Mouse (Mus musculus) limb, embryonic 12.5 days (tissue): ENCODE measurements around the gene Gli1. TPM values are rescaled to one million over a fixed set of nuclear protein-coding genes. Genes with fewer than 3 reads are reported as not detected.
"Not testable (repeated sequence)": the region's sequence is repeated elsewhere in the genome, so short reads cannot be mapped to it uniquely, and the experiment has no call there.

ENCODE experiments used
- ATAC-seq: fragments of 200-750 bp; cut with Nextera tagmentation; 2 replicates; pipeline ENCODE4 v1.8.0; 2017; ENCODE audit warnings: low read depth, moderate TSS enrichment; ENCODE audit not compliant: insufficient number of reproducible peaks, insufficient read depth, low FRiP score, low TSS enrichment
- H3K27ac ChIP-seq: fragments of 300-500 bp; sonication (generic); 2 replicates; pipeline ENCODE4 v1.5.1; 2016; ENCODE audit warnings: mild to moderate bottlenecking, moderate library complexity
- H3K27me3 ChIP-seq: fragments of 300-500 bp; sonication (generic); 2 replicates; pipeline ENCODE4 v1.6.1; 2016; ENCODE audit warnings: mild to moderate bottlenecking, moderate library complexity
- H3K36me3 ChIP-seq: fragments of 300-500 bp; sonication (generic); 2 replicates; pipeline ENCODE4 v1.6.1; 2016; ENCODE audit warnings: mild to moderate bottlenecking, moderate library complexity
- H3K4me1 ChIP-seq: fragments of 300-500 bp; sonication (generic); replicated peaks from 2 replicates; pipeline ENCODE4 v1.6.1; 2016
- H3K4me2 ChIP-seq: fragments of 300-500 bp; sonication (generic); 2 replicates; pipeline ENCODE4 v1.6.1; 2016; ENCODE audit warnings: mild to moderate bottlenecking, moderate library complexity
- H3K4me3 ChIP-seq: fragments of 300-500 bp; sonication (generic); replicated peaks from 2 replicates; pipeline ENCODE4 v1.5.1; 2016; ENCODE audit warnings: mild to moderate bottlenecking
- H3K9ac ChIP-seq: fragments of 300-500 bp; sonication (generic); replicated peaks from 2 replicates; pipeline ENCODE4 v1.6.1; 2016; ENCODE audit warnings: mild to moderate bottlenecking, moderate library complexity
- H3K9me3 ChIP-seq: fragments of 300-500 bp; sonication (generic); 2 replicates; pipeline ENCODE4 v1.6.1; 2016; ENCODE audit warnings: mild to moderate bottlenecking, moderate library complexity
- WGBS: fragments of 180-500 bp; shearing (Covaris S2); methylation state at CpG from one replicate; pipeline ENCODE4 v1.1.7; 2016; 5-methylcytosine and 5-hydroxymethylcytosine counted together
- polyA plus RNA-seq: library from polyadenylated mRNA; unstranded; fragments of >200 nt; fragmentation: Nextera tagmentation; extraction: Ambion mirVana; gene quantifications from 2 replicates; pipeline ENCODE4 v1.2.1, GENCODE M21; 2016

Gene Gli1
- polyA plus RNA-seq, 1 experiment from 2014 or later = 11.0 TPM

DNA sequence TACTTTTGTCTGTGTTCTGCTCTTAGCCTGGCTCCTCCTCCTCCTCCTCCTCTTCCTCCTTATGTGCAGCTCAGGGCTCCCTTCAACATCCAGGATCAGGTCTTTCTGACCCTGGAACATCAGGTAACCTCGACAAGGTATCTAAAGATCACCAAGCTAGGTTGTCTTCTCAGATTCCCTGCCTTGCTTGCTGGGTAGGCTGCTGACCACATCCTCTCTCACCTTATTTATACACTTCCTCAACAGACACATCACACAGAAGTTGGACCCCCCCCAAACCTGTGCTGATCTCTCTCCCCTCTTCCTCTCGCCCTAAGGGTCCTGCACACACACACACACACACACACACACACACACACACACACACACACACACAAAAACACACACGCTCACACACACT is 20.2 kb downstream of the Gli1 start, which contains the start of gene Arhgap9:
Arhgap9 (plus strand) TSS at position 344 of the 400 bp plus-strand sequence.
- Histone ChIP-seq H3K4me1 (peaks cover 18% of the 10 kb centered on the region), H3K36me3 (no peaks in the 10 kb centered on the region), H3K4me3 (no peak within 1 kb of the TSS), H3K9ac (no peak within 1 kb of the TSS), H3K9me3 (no peaks in the 10 kb centered on the region), H3K27me3 (peaks cover 57% of the 10 kb centered on the region), H3K4me2 (no peak within 1 kb of the TSS), H3K27ac (no peak within 1 kb of the TSS)
- 63% methylated on average over 3 of the region's 3 CpGs for WGBS
- no peak for ATAC-seq

DNA sequence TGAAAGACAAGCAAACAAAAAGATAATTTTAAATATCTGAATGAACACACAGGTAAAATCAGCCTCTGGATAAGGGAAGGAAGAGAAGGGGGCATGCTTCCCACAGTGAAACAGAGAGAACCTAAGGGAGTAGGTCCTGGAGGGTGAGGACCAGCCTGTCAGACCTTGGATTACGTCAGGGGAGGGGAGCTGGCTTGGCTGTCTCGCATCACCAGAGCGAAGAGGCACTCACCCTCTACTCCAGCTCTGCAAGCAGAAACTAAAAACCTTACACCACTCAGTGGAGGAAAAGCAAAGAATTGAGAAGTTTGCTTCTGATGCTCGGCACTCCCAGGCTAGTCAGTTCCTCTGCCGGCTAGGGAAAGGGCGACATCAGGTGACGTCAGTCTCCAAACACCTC is 21.8 kb downstream of the Gli1 start:
- H3K4me2 ChIP-seq = no peak overlapping the region
- peaks cover 40% of the 10 kb centered on the region for H3K27me3 ChIP-seq
- no peak overlapping the region for H3K4me3 ChIP-seq
- no peak overlapping the region for H3K9ac ChIP-seq
- no peak for ATAC-seq
- H3K9me3 ChIP-seq = no peaks in the 10 kb centered on the region
- 73% methylated on average over 7 of the region's 7 CpGs for WGBS
- H3K27ac ChIP-seq = no peak overlapping the region
- peaks cover 3% of the 10 kb centered on the region; the same call in 1 of the 2 replicates for H3K4me1 ChIP-seq
- H3K36me3 ChIP-seq = no peaks in the 10 kb centered on the region

DNA sequence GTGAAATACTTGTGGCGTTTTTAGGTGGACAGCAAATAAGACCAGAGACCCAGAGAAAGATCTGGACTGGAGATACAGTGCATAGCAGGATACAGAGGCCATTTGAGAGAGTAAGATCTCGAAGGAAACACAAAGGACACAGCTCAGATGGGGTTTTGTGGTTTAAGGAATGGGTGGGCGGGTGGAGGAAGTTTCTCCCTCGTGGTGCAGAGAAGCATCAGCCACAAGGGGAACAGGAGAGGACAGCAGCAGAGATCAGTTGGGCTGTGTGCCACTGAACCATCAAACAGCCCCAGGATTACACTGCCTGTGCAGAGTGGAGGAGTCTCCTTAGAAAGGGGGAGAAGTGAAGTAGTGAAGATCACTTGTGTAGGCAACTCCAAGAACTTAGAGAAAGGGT is 23.8 kb downstream of the Gli1 start:
- Histone ChIP-seq H3K4me2 (no peak overlapping the region), H3K4me1 (no peaks in the 10 kb centered on the region), H3K9me3 (no peaks in the 10 kb centered on the region), H3K27ac (no peak overlapping the region), H3K36me3 (no peaks in the 10 kb centered on the region), H3K4me3 (no peak overlapping the region), H3K9ac (no peak overlapping the region), H3K27me3 (peaks cover 23% of the 10 kb centered on the region)
- no peak for ATAC-seq
- WGBS = 44% methylated on average over 4 of the region's 4 CpGs

DNA sequence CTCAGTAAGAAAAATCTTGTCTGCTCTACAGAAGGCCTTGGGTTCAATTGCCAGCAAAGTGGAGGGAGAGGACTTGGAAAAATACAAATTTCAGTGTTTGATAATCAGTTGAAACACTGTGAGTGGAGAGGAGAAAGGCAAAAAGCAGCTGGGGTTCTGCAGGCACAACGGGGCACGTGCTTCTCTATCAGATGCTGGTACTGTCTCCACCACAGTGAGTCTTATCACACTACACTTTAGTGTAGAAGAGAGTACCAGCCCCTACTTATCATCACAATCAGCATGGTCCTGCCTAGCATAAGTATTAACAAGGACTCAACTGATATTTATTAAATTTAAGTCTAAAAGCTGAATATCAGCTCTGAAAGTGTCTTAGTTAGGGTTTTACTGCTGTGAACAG is 24.5 kb downstream of the Gli1 start:
- Histone ChIP-seq H3K9me3 (no peaks in the 10 kb centered on the region), H3K4me1 (no peaks in the 10 kb centered on the region), H3K27me3 (peaks cover 17% of the 10 kb centered on the region), H3K9ac (no peak overlapping the region), H3K36me3 (no peaks in the 10 kb centered on the region), H3K27ac (no peak overlapping the region), H3K4me3 (no peak overlapping the region), H3K4me2 (no peak overlapping the region)
- no peak for ATAC-seq
- WGBS = 82% methylated on average over 2 of the region's 2 CpGs

DNA sequence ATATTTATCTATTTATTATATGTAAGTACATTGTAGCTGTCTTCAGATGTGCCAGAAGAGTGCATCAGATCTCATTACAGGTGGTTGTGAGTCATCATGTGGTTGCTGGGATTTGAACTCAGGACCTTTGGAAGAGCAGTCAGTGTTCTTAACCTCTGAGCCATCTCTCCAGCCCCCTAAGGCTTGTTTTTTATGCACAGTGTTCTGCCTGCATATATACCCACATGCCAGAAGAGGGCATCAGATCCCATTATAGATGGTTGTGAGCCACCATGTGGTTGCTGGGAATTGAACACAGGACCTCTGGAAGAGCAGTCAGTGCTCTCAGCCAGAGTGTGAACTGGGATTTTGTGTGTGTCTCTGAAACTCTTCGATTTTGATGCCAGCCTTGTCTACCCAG is 26.8 kb downstream of the Gli1 start:
- ATAC-seq, H3K4me2 ChIP-seq: not testable (repeated sequence)
- 74% methylated on average over 1 of the region's 1 CpGs for WGBS

DNA sequence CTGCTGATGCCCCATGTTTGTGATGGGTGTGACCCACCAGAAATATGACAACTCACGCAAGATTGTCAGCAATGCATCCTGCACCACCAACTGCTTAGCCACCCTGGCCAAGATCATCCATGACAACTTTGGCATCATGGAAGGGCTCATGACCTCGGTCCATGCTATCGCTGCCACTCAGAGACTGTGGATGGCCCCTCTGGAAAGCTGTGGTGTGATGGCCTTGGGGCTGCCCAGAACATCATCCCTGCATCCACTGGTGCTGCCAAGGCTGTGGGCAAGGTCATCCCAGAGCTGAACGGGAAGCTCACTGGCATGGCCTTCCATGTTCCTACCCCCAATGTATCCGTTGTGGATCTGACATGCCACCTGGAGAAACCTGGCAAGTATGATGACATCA is 28.3 kb downstream of the Gli1 start:
- not testable (repeated sequence) for H3K4me2 ChIP-seq, H3K9ac ChIP-seq, H3K4me3 ChIP-seq, H3K4me1 ChIP-seq, H3K9me3 ChIP-seq, ATAC-seq, H3K27me3 ChIP-seq, H3K27ac ChIP-seq
- WGBS = 90% methylated on average over 5 of the region's 5 CpGs
- H3K36me3 ChIP-seq = peaks cover 15% of the 10 kb centered on the region

More for the DNA sequence above, 26.8 kb downstream of the Gli1 start:
- H3K4me3 ChIP-seq, H3K27me3 ChIP-seq, H3K27ac ChIP-seq, H3K36me3 ChIP-seq, H3K9ac ChIP-seq, H3K4me1 ChIP-seq, H3K9me3 ChIP-seq: not testable (repeated sequence)

DNA sequence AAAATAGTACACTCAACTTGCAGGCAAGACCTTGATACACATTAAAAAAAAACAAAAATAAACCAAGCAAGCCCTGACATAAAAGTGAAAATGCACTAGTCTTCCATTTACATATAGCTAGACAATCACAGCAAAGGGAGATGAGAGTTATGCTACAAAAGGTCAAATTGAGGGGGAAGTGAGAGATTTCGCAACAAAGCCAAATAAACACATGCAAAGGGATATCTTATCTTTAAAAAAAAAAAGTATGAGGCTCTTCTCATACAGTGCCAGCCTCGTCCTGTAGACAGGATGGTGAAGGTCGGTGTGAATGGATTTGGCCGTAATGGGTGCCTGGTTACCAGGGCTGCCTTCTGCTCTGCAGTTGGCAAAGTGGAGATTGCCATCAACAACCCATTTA is 28.9 kb downstream of the Gli1 start:
- H3K4me3 ChIP-seq = no peak overlapping the region
- H3K9ac ChIP-seq = no peak overlapping the region
- no peak overlapping the region for H3K4me2 ChIP-seq
- no peaks in the 10 kb centered on the region for H3K9me3 ChIP-seq
- no peak for ATAC-seq
- peaks cover 10% of the 10 kb centered on the region for H3K4me1 ChIP-seq
- no peaks in the 10 kb centered on the region for H3K27me3 ChIP-seq
- WGBS = 81% methylated on average over 4 of the region's 4 CpGs
- H3K27ac ChIP-seq = no peak overlapping the region
- H3K36me3 ChIP-seq = peaks cover 21% of the 10 kb centered on the region

DNA sequence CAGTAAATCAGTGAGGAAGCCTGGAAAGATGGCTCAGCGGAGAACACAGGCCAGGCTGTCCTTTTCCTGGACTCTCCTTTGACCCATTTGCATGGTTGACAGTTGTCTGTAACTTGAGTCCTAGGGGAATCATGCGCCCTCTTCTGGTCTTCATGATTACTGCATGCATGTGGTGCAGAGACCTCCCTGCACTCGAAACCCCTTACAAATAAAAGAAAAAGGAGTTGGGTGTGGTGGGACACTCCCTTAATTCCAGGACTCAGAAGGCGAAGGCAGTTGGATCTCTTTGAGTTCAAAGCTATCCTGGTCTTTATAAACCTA is 29.5 kb downstream of the Gli1 start:
- Histone ChIP-seq H3K4me3 (peak overlapping the region; percentile 82), H3K4me1 (peaks cover 10% of the 10 kb centered on the region), H3K4me2 (peak overlapping the region; percentile 73), H3K36me3 (peaks cover 27% of the 10 kb centered on the region), H3K9me3 (no peaks in the 10 kb centered on the region), H3K27ac (peak overlapping the region; percentile 66), H3K9ac (peak overlapping the region; percentile 79; the same call in 1 of the 2 replicates), H3K27me3 (no peaks in the 10 kb centered on the region)
- peak; percentile 6; the same call in 1 of the 2 replicates for ATAC-seq
- WGBS = 1% methylated on average over 4 of the region's 4 CpGs

DNA sequence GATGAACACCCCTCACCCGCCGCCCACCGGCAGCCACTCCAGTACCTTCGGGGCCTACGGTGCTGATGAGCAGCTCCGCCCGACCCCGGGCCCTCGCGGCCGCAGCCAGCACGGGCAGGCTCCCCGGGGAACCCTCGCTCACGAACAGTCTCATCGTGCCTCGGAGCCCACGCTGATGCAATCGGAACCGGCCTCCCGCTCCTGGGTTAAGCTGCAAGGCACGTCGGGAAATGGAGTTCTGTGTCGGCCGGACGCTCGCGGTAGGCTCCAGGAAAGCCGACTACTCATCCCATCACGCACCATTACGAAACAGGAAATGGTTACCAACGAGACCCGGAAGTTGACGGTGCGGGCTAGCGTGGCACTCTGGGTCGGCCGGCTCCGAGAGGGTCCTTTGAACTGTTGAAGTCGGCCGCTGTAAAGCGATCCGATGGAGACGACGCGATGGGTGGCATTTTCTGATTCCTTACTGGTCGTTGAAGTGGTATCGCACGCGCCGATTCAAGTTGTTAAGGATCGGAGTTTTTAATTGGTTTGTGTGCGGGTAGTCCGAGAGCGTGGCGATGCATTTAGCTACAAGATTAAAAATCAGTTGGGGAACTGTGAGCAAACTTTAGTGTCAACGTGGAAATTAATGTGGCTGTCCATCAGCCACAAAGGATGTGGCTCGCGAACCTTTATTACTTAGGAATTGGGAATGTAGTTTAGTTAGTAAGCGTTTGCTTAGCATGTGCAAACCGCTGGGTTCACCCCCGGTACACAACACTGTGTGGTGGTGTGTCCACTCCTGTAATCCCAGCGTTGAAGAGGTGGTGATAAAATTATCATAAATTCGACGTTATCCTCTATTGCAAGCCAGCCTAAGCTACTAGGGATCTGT is 30.1 kb downstream of the Gli1 start, which contains the start of gene Mars:
Mars (minus strand) TSS at position 311 of the 880 bp plus-strand sequence.
- no peaks in the 10 kb centered on the region for H3K9me3 ChIP-seq
- peak within 1 kb of the TSS; percentile 73 for H3K4me2 ChIP-seq
- peak; percentile 95 for ATAC-seq
- H3K36me3 ChIP-seq = peaks cover 33% of the 10 kb centered on the region
- peak within 1 kb of the TSS; percentile 80 for H3K27ac ChIP-seq
- H3K9ac ChIP-seq = peak within 1 kb of the TSS; percentile 79
- peak within 1 kb of the TSS; percentile 82 for H3K4me3 ChIP-seq
- peaks cover 10% of the 10 kb centered on the region for H3K4me1 ChIP-seq
- under 1% methylated on average over 65 of the region's 65 CpGs for WGBS
- H3K27me3 ChIP-seq = no peaks in the 10 kb centered on the region

DNA sequence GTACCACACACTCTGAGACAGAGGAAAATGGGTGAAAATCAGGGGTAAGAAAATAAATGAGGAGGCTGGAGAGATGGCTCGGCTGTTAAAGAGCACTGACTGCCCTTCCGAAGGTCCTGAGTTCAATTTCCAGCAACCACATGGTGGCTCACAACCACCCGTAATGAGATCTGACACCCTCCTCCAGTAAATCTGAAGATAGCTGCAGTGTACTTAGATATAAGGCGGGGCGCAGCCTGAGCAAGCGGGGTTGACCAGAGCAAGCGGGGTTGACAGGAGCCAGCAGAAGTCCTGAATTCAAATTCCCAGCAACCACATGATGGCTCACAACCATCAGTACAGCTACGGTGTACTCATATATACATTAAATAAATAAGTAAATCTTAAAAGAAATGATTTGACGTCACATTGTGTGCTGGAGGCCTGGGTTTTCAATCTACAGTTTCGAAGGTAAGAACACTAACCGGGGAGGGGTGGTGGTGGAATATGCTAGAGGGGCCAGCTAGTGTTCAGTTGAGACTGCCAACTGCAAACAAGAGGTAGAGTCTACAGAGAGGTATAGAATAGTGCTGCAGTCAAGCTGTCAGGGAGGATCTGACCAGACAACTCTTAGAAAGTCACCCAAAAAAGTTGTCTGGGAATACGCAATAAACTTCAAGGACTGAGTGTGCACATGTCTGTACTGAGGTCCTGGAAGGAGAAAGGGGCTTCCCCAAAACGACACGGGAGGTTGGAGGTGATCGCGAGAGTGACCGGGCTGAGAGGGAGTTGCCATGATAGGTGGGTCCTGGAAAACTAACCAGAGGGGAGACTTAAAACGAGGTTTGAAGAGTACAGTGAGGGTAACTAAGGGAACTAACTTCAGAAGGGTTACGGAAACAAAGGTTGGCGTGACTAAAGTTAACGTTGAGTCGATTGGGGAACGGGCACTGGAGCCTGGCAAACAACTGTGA is 31.0 kb downstream of the Gli1 start:
- Histone ChIP-seq H3K4me3 (peak overlapping the region; percentile 82), H3K4me1 (peaks cover 10% of the 10 kb centered on the region), H3K9ac (peak overlapping the region; percentile 79), H3K4me2 (peak overlapping the region; percentile 73), H3K9me3 (no peaks in the 10 kb centered on the region), H3K27me3 (no peaks in the 10 kb centered on the region), H3K36me3 (peaks cover 42% of the 10 kb centered on the region), H3K27ac (peak overlapping the region; percentile 80)
- ATAC-seq = peak; percentile 40
- WGBS = 37% methylated on average over 23 of the region's 23 CpGs

DNA sequence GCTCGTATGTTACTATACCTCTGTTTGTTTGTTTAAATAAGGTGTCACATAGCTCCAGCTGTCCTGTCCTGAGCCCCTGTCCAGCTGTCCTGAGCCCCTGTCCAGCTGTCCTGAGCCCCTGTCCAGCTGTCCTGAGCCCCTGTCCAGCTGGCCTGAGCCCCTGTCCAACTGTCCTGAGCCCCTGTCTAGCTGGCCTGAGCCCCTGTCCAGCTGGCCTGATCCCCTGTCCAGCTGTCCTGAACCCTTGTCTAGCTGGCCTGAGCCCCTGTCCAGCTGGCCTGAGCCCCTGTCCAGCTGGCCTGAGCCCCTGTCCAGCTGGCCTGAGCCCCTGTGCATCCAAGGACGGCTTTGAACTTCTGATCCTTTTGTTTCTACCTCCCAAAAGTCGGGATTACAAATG is 32.6 kb downstream of the Gli1 start:
- ATAC-seq, H3K4me2 ChIP-seq, H3K4me3 ChIP-seq, H3K27ac ChIP-seq, H3K27me3 ChIP-seq, H3K9me3 ChIP-seq, H3K4me1 ChIP-seq, H3K9ac ChIP-seq: not testable (repeated sequence)
- 87% methylated on average over 3 of the region's 3 CpGs for WGBS
- H3K36me3 ChIP-seq = peaks cover 58% of the 10 kb centered on the region
